Mouse (Mus musculus): ENCODE data around the gene Tnrc6c. TPM values are rescaled to one million over a fixed set of nuclear protein-coding genes. Genes with fewer than 3 reads are reported as not detected.

Gene Tnrc6c
- total and polyA plus RNA-seq, 3 experiments, result 6.9 to 16.7 (median 12.8) TPM

DNA sequence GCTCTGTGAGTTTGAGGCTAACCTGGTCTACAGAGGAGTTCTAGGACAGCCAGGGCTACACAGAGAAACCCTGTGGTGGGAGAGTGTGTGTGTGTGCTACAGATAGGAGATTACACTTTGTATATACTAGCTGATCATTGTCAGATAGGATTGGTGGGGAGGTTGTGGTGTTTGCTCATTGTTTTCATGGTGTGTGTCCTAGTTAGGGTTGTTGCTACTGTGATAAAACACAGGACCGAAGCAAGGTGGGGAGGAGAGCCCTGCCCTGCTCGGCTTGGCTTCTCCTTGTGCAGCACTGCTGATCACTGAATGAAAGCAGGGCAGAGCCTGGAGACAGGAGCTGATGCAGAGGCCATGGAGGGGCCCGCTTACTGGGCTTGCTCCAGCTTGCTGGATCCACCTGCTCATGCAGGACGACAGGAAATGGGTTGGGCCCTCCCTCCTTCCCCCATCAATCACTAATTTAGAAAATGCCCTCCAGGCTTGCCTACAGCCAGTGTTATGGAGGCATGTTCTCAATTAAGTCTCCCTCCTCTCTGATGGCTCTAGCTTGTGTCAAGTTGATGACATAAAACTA lies 89.5 kb downstream of the Tnrc6c start:
- in situ Hi-C loops (cut with MboI; ENCODE audit: low pct_ligation_motif_present, low pct_unique_long_range_greater_than_20kb, low sequenced_read_pairs), result no loop called here
- dilution Hi-C loops (cut with MboI; ENCODE audit: extremely low pct_ligation_motif_present, extremely low pct_unique_long_range_greater_than_20kb, low sequenced_read_pairs), result no loop called here
- Histone ChIP-seq H3K9ac (ENCODE audit: insufficient read depth, low read depth) (no peak overlapping the region), H3K9me3 (replicated peaks; ENCODE audit: low read length) (no peaks in the 10 kb centered on the region), H3K36me3 (replicated peaks in 1 of 2; ENCODE audit: control insufficient read depth in 1 of 2, insufficient read depth in 1 of 2, low read length in 1 of 2) (peaks cover 78 to 94% of the 10 kb centered on the region in 2 experiments), H3K27ac (ENCODE audit: insufficient read depth, low read depth) (no peak overlapping the region), H3K79me2 (replicated peaks; ENCODE audit: control insufficient read depth, extremely low read depth, insufficient read depth, poor library complexity, severe bottlenecking) (no peaks in the 10 kb centered on the region), H3K4me1 (ENCODE audit: control insufficient read depth in 1 of 2, insufficient read depth in 2 of 2) (peaks cover 6 to 14% of the 10 kb centered on the region in 2 experiments; a peak in 2 of 4 replicates), H3K4me3 (replicated peaks in 1 of 3; ENCODE audit: low read depth in 2 of 3, low read length in 2 of 3, poor library complexity in 1 of 3) (no peak overlapping the region), H3K4me2 (ENCODE audit: insufficient read depth, low read depth, poor library complexity, severe bottlenecking) (no peak overlapping the region), H3K27me3 (replicated peaks) (no peaks in the 10 kb centered on the region)
- TF ChIP-seq SMC3 (IDR thresholded peaks at IDR 0.05; ENCODE audit: low read depth, low read length) (no peak), JUN (IDR thresholded peaks at IDR 0.05; ENCODE audit: insufficient read depth, low read depth, low read length) (no peak), JUND (conservative IDR thresholded peaks at IDR 0.05; ENCODE audit: low read depth, low read length) (no peak), CTCF (conservative IDR thresholded peaks at IDR 0.05 in 1 of 2, IDR thresholded peaks at IDR 0.05 in 1 of 2; ENCODE audit: low read depth in 2 of 2, low read length in 2 of 2) (no peak), TBP (conservative IDR thresholded peaks at IDR 0.05; ENCODE audit: low read depth, low read length) (no peak), ETS1 (conservative IDR thresholded peaks at IDR 0.05; ENCODE audit: low read depth, low read length) (no peak), BHLHE40 (IDR thresholded peaks at IDR 0.05; ENCODE audit: low read depth, low read length) (no peak)
- DNase-seq (ENCODE audit: extremely low read depth), result no peak

DNA sequence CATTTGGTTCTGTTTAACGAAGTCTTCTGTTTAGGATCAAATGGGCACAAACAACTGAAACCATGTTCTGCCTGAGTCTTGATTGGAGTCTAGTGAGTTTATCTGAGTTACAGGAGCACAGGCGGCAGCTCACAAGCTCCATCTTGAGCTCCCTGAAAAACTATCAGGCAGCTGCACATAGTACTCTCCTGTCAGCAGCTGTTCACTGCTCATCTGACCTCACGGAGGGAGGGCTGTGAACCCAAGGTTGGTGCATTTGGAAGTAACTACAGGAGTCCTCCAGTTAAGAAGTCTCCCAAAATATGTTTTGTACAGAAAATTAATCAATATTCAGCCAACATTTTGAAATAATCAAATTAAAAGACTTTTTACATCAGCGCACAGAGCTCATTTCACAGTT lies 94.5 kb downstream of the Tnrc6c start:
- peaks cover 66 to 78% of the 10 kb centered on the region in 2 experiments for H3K36me3 ChIP-seq (replicated peaks in 1 of 2; ENCODE audit: control insufficient read depth in 1 of 2, insufficient read depth in 1 of 2, low read length in 1 of 2)
- dilution Hi-C loops (cut with MboI; ENCODE audit: extremely low pct_ligation_motif_present, extremely low pct_unique_long_range_greater_than_20kb, low sequenced_read_pairs), result no loop called here

GRCm38 (mm10) chr11:117749414-117749813 lies 95.3 kb downstream of the Tnrc6c start:
- H3K79me2 ChIP-seq (replicated peaks; ENCODE audit: control insufficient read depth, extremely low read depth, insufficient read depth, poor library complexity, severe bottlenecking), result no peaks in the 10 kb centered on the region
- H3K4me1 ChIP-seq (ENCODE audit: control insufficient read depth in 1 of 2, insufficient read depth in 2 of 2), result peaks cover 3 to 35% of the 10 kb centered on the region in 2 experiments
- TF ChIP-seq NRF1 (IDR thresholded peaks at IDR 0.05; ENCODE audit: low read depth, low read length), result no peak
- no peak for TF ChIP-seq TCF12 (IDR thresholded peaks at IDR 0.05; ENCODE audit: low read depth, low read length)
- no peak for TF ChIP-seq JUND (conservative IDR thresholded peaks at IDR 0.05; ENCODE audit: low read depth, low read length)
- TF ChIP-seq GABPA (IDR thresholded peaks at IDR 0.05; ENCODE audit: insufficient replicate concordance, low read depth, low read length), result no peak
- no peak for TF ChIP-seq CTCF (conservative IDR thresholded peaks at IDR 0.05 in 1 of 2, IDR thresholded peaks at IDR 0.05 in 1 of 2; ENCODE audit: low read depth in 2 of 2, low read length in 2 of 2)
- TF ChIP-seq ZMIZ1 (IDR thresholded peaks at IDR 0.05; ENCODE audit: low read depth, low read length), result no peak
- no peak for TF ChIP-seq MAX (IDR thresholded peaks at IDR 0.05; ENCODE audit: low read length)
- no peak for TF ChIP-seq ZKSCAN1 (IDR thresholded peaks at IDR 0.05; ENCODE audit: borderline replicate concordance, low read depth, low read length)
- TF ChIP-seq JUN (IDR thresholded peaks at IDR 0.05; ENCODE audit: insufficient read depth, low read depth, low read length), result no peak
- no peak for TF ChIP-seq ZNF384 (IDR thresholded peaks at IDR 0.05; ENCODE audit: low read depth, low read length)
- TF ChIP-seq UBTF (IDR thresholded peaks at IDR 0.05; ENCODE audit: low read depth, low read length), result no peak
- dilution Hi-C loops (cut with MboI; ENCODE audit: extremely low pct_ligation_motif_present, extremely low pct_unique_long_range_greater_than_20kb, low sequenced_read_pairs), result no loop called here
- no peak overlapping the region for H3K4me2 ChIP-seq (ENCODE audit: insufficient read depth, low read depth, poor library complexity, severe bottlenecking)
- peaks cover 65 to 78% of the 10 kb centered on the region in 2 experiments for H3K36me3 ChIP-seq (replicated peaks in 1 of 2; ENCODE audit: control insufficient read depth in 1 of 2, insufficient read depth in 1 of 2, low read length in 1 of 2)
- no peaks in the 10 kb centered on the region for H3K9me3 ChIP-seq (replicated peaks; ENCODE audit: low read length)
- H3K9ac ChIP-seq (ENCODE audit: insufficient read depth, low read depth), result no peak overlapping the region
- no peak overlapping the region for H3K27ac ChIP-seq (ENCODE audit: insufficient read depth, low read depth)
- no peaks in the 10 kb centered on the region for H3K27me3 ChIP-seq (replicated peaks)
- H3K4me3 ChIP-seq (replicated peaks in 1 of 3; ENCODE audit: low read depth in 2 of 3, low read length in 2 of 3, poor library complexity in 1 of 3), result no peak overlapping the region
- in situ Hi-C loops (cut with MboI; ENCODE audit: low pct_ligation_motif_present, low pct_unique_long_range_greater_than_20kb, low sequenced_read_pairs), result no loop called here
- no peak for DNase-seq (ENCODE audit: extremely low read depth)

More for the DNA sequence above, 94.5 kb downstream of the Tnrc6c start:
- Histone ChIP-seq H3K27me3 (replicated peaks) (no peaks in the 10 kb centered on the region), H3K4me2 (ENCODE audit: insufficient read depth, low read depth, poor library complexity, severe bottlenecking) (no peak overlapping the region), H3K4me3 (replicated peaks in 1 of 3; ENCODE audit: low read depth in 2 of 3, low read length in 2 of 3, poor library complexity in 1 of 3) (no peak overlapping the region), H3K79me2 (replicated peaks; ENCODE audit: control insufficient read depth, extremely low read depth, insufficient read depth, poor library complexity, severe bottlenecking) (no peaks in the 10 kb centered on the region), H3K4me1 (ENCODE audit: control insufficient read depth in 1 of 2, insufficient read depth in 2 of 2) (peaks cover 3 to 41% of the 10 kb centered on the region in 2 experiments), H3K9me3 (replicated peaks; ENCODE audit: low read length) (no peaks in the 10 kb centered on the region), H3K9ac (ENCODE audit: insufficient read depth, low read depth) (no peak overlapping the region), H3K27ac (ENCODE audit: insufficient read depth, low read depth) (no peak overlapping the region)
- in situ Hi-C loops (cut with MboI; ENCODE audit: low pct_ligation_motif_present, low pct_unique_long_range_greater_than_20kb, low sequenced_read_pairs), result no loop called here
- no peak for DNase-seq (ENCODE audit: extremely low read depth)
- TF ChIP-seq JUND (conservative IDR thresholded peaks at IDR 0.05; ENCODE audit: low read depth, low read length) (no peak), MAFK (IDR thresholded peaks at IDR 0.05; ENCODE audit: insufficient replicate concordance, low read length) (no peak), ETS1 (conservative IDR thresholded peaks at IDR 0.05; ENCODE audit: low read depth, low read length) (no peak), MAX (IDR thresholded peaks at IDR 0.05; ENCODE audit: low read length) (no peak), TBP (conservative IDR thresholded peaks at IDR 0.05; ENCODE audit: low read depth, low read length) (no peak), POLR2A (IDR thresholded peaks at IDR 0.05; ENCODE audit: low read depth, low read length) (no peak), USF1 (IDR thresholded peaks at IDR 0.05; ENCODE audit: low read depth, low read length) (no peak), NELFE (IDR thresholded peaks at IDR 0.05; ENCODE audit: low read depth, low read length) (no peak), USF2 (conservative IDR thresholded peaks at IDR 0.05; ENCODE audit: low read depth, low read length) (no peak), EP300 (IDR thresholded peaks at IDR 0.05; ENCODE audit: low read length) (no peak), CTCF (conservative IDR thresholded peaks at IDR 0.05 in 1 of 2, IDR thresholded peaks at IDR 0.05 in 1 of 2; ENCODE audit: low read depth in 2 of 2, low read length in 2 of 2) (no peak)
